Mouse (Mus musculus) duodenum, adult 2 months (tissue): ENCODE data around the gene Nploc4. TPM values are rescaled to one million over a fixed set of nuclear protein-coding genes. Genes with fewer than 3 reads are reported as not detected.

Experiments
- polyA plus RNA-seq: library from polyadenylated mRNA; depleted of rRNA; stranded (reverse); fragments of >200 nt; gene quantifications from 2 replicates; pipeline ENCODE4 v1.2.3, GENCODE M21; 2012; ENCODE audit warnings: low replicate concordance; rRNA removed

Gene Nploc4
- polyA plus RNA-seq: 48.8 and 65.0 TPM in 2 replicates

DNA sequence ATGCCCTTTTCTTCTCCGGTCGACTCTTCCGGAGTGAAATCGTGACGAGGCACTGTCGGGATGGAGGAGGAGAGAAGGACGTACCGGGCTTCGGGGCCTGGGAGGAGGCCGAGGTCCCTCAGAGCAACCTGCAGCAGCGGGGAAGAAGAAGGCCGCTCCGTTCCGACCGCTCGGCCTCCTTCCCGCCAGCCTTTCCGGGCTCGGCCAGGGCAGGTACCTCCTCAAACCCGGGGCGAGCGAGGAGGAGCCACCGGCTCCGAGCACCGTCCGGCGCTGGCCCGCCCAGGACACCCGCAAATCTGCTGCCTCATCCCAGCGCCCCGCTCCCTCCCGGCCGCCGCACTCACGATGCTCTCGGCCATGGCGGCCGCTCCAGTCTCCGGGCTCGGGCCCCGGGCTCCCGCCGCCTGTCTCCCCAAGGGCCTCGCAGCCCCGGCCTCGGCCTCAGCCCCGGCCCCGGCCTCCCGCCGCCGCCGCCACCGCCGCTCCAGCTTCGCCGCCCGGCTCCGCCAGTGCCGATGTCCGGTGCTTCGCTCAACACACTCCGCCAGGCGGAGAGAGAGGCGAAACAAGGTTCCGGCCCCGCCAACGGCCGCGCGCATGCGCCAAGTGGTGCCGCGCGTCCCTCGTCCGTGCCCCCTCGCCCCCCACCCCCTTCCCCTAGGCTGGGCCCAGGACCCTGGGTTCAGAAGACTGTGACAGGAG is at the start of gene Nploc4:
Gene Nploc4, minus strand, starts transcription at position 557 of the 705 bp plus-strand sequence.

GRCm38 (mm10) chr11:120484265-120484981 is 46.9 kb upstream of the Nploc4 start, which contains the start of gene Mrpl12:
TSS of gene Mrpl12 (plus strand) at chr11:120484613.

DNA sequence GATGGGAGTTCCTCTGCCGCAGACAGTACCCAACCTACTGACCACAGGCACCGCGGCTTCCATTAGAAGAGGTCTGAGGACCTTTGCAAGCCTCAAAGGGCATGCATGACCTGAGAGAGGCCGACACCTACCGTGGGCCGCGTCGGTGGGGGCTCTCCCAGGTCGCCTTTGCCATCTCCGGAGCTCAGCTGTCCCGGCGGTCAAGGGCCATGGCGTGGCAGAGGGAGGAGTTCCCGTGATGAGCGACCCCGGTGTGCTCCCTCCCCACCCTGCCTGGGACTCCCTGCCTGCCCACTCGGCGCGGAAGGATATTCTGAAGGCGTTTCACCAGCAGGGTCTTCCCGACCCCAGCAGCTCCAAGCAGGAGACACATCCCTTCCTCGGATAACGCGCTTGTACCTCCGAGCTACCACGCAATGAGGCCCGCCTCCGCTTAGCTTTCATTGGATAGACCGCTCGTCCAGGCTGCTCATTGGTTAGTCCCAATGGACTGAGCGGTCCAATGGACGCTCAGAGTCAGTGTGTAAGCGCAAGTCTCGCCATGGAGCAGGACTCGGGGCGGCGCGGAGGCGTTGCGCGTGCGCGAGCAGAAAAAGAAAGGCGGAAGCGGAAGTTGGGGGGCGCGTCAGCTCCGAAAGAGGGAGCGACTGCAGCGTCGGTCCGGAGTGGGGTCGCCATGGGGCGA is 29.7 kb upstream of the Nploc4 start, which contains the start of gene Arl16:
Gene Arl16, minus strand, starts transcription at position 557 of the 685 bp plus-strand sequence.

GRCm38 (mm10) chr11:120457772-120458751 is 20.6 kb upstream of the Nploc4 start, which contains the start of the genes Oxld1 and Ccdc137:
TSS of gene Oxld1 (minus strand) at chr11:120458068.
TSS of gene Ccdc137 (plus strand) at chr11:120458115.

GRCm38 (mm10) chr11:120453306-120453705 is 15.8 kb upstream of the Nploc4 start, which contains the start of gene Pde6g:
TSS of gene Pde6g (minus strand) at chr11:120453500.

DNA sequence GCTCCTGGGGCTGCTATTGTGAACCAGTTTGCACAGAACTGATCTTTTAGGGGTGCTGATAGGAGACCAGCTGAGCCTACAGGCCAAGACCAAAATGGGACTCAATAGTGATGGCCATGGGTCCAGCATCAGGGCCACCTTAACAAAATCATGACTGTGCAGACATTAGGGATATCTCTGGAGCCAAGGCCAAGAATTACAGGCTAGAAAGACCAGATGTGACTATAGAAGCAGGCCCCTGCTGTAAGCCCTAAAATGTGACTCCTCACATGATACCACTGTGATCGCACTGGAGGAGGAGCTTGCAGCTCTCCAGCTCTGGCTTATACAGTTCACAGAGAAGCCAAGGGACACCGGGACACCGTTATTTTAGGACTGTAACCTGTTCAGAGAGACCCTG is 4.8 kb upstream of the Nploc4 start, which contains the start of gene Tspan10:
Gene Tspan10, plus strand, starts transcription at position 301 of the 400 bp plus-strand sequence.

GRCm38 (mm10) chr11:120378611-120379540 is 58.6 kb downstream of the Nploc4 start, which contains the start of gene Faap100:
TSS of gene Faap100 (minus strand) at chr11:120378764.

DNA sequence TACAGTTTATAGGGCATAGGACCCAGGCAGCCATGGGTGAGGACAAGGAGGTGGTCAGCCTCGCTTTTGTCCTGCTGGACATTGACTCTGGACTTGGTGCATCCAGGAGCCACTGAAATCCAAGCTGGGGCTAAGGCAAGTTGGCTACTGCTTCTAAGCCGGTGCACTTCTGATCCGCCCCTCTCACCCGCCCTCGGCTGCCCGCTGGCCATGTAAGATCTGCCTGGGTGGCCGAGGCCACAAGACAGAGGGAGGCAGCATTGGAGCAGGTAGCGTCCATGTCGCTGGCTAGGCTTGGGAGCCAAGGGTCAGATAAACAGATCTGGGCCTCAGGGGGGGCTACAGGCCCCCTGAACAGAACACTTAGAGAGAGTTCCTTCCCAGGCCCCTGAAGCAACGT is 76.2 kb downstream of the Nploc4 start, which contains the start of gene Fscn2:
Gene Fscn2, plus strand, starts transcription at position 240 of the 400 bp plus-strand sequence.

DNA sequence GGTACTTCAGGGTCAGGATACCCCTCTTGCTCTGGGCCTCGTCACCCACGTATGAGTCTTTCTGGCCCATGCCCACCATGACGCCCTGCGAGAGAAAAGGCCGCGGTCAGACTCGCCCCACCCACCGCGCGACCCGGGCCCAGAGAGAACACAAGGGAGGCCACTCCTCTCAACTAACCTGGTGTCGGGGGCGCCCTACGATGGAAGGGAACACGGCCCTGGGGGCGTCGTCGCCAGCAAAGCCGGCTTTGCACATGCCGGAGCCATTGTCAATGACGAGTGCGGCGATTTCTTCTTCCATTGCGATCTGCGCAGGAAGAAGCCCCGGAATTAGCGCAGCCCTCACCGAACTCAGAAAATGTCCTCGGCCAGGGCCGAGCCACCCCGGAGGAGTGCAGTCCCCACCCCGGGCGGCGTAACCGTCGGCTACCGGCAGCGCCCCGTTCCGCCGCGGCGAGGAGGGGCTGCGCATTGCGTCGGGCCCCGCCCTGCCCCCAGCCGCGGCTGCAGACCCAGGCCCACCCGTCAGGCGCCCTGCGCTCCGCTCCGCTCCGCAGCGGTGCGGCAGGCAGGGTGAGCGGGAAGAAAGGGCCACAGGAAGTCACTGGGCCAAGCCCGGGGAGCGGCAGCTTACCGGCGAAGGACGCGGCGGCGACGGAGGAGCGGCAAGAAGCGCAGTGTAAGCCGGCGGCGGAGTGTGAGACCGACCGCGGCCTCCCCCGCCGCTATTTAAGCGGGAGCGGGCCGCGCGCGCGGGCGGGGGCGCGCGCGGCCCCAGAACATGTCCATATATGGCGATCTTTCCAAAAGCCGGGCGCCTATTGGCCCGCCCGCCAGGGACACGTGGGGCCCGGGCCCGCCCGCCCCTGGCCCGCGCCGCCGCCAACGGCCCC is 89.5 kb downstream of the Nploc4 start, which contains the start of gene Actg1:
Gene Actg1, minus strand, starts transcription at position 752 of the 893 bp plus-strand sequence.

Other genes starting within 250 kb of the Nploc4 start
- 11.2 and 12.3 TPM in 2 replicates for gene Bahcc1, start 204.8 kb downstream of the Nploc4 start, polyA plus RNA-seq
- 797 and 1,378 TPM in 2 replicates for gene Actg1, start 89.2 kb downstream of the Nploc4 start, polyA plus RNA-seq
- gene Fscn2, start 76.2 kb downstream of the Nploc4 start, polyA plus RNA-seq: 0.12 TPM in 1 of 2 replicates, not detected in the other
- gene Faap100, start 58.9 kb downstream of the Nploc4 start, polyA plus RNA-seq: 49.3 and 67.2 TPM in 2 replicates
- 0.11 and 0.41 TPM in 2 replicates for gene Tspan10, start 4.9 kb upstream of the Nploc4 start, polyA plus RNA-seq
- gene Pde6g, start 15.8 kb upstream of the Nploc4 start, polyA plus RNA-seq: 0.27 and 0.28 TPM in 2 replicates
- 24.0 and 38.7 TPM in 2 replicates for gene Oxld1, start 20.4 kb upstream of the Nploc4 start, polyA plus RNA-seq
- 4.9 and 6.0 TPM in 2 replicates for gene Ccdc137, start 20.4 kb upstream of the Nploc4 start, polyA plus RNA-seq
- 12.1 and 13.4 TPM in 2 replicates for gene Arl16, start 29.9 kb upstream of the Nploc4 start, polyA plus RNA-seq
- 161 and 284 TPM in 2 replicates for gene Mrpl12, start 46.9 kb upstream of the Nploc4 start, polyA plus RNA-seq
- gene Slc25a10, start 54.1 kb upstream of the Nploc4 start, polyA plus RNA-seq: 495 and 586 TPM in 2 replicates
- 1.7 and 2.5 TPM in 2 replicates for gene Gcgr, start 93.0 kb upstream of the Nploc4 start, polyA plus RNA-seq
- gene Mcrip1, start 112.0 kb upstream of the Nploc4 start, polyA plus RNA-seq: 28.4 and 38.6 TPM in 2 replicates
- not detected in 2 replicates for gene Ppp1r27, start 113.4 kb upstream of the Nploc4 start, polyA plus RNA-seq
- 428 and 758 TPM in 2 replicates for gene P4hb, start 135.5 kb upstream of the Nploc4 start, polyA plus RNA-seq
- 773 and 1,267 TPM in 2 replicates for gene Arhgdia, start 143.9 kb upstream of the Nploc4 start, polyA plus RNA-seq
- gene Alyref, start 160.7 kb upstream of the Nploc4 start, polyA plus RNA-seq: 10.3 and 18.4 TPM in 2 replicates
- 97.9 and 105 TPM in 2 replicates for gene Anapc11, start 160.7 kb upstream of the Nploc4 start, polyA plus RNA-seq
- gene Npb, start 170.8 kb upstream of the Nploc4 start, polyA plus RNA-seq: 2.4 and 8.9 TPM in 2 replicates
- 661 and 912 TPM in 2 replicates for gene Pcyt2, start 180.2 kb upstream of the Nploc4 start, polyA plus RNA-seq
- 89.3 and 105 TPM in 2 replicates for gene Sirt7, start 187.5 kb upstream of the Nploc4 start, polyA plus RNA-seq
- gene Mafg, start 195.9 kb upstream of the Nploc4 start, polyA plus RNA-seq: 29.6 and 39.6 TPM in 2 replicates
- 7.4 and 36.8 TPM in 2 replicates for gene Pycr1, start 206.1 kb upstream of the Nploc4 start, polyA plus RNA-seq
- gene Myadml2, start 210.4 kb upstream of the Nploc4 start, polyA plus RNA-seq: 0.45 and 0.62 TPM in 2 replicates
- gene Notum, start 223.5 kb upstream of the Nploc4 start, polyA plus RNA-seq: 0.69 and 4.7 TPM in 2 replicates
- gene Aspscr1, start 235.3 kb upstream of the Nploc4 start, polyA plus RNA-seq: 164 and 233 TPM in 2 replicates